8 mouse cellular contexts compared by ENCODE assay signal in the genomic region with DNA sequence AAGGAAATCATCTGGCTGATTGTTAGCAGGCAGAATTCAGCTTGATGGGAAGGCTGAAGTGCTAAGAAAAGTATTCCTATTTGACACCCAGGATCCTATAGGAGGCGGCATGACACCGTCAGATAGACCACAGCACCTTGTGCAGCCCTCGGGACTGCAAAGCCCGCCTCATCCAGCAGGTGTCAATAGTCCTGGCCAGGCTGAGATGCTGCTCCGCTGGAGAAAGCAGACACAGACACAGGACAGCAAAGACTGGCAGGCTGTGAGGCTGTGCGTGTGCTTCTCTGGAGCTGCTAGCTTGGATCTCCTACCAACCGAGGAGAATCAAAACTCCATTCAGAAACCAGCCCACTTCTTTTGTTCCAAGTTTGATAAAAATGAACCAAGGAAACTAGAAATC.
DNase-seq lines count a peak whose midpoint lies in the region; ATAC-seq and TF ChIP-seq lines count a peak whose summit lies in the region.

No protein-coding gene starts in this region.

- H3K9ac ChIP-seq in forebrain, embryonic 12.5 days, result no peak overlapping the region
- no peak overlapping the region for H3K9ac ChIP-seq in heart, postnatal 0 days (replicated peaks; ENCODE audit: low read depth, low read length)
- H3K9ac ChIP-seq in liver, embryonic 12.5 days, result no peak overlapping the region
- no peak overlapping the region for H3K9ac ChIP-seq in stomach, embryonic 14.5 days (replicated peaks; ENCODE audit: low read depth, low read length)

- H3K27me3 ChIP-seq in forebrain, embryonic 12.5 days, result peaks cover 42% of the 10 kb centered on the region
- 0 out of 2 replicates have a peak, but pooled peaks cover 10% of the 10 kb centered on the region for H3K27me3 ChIP-seq in heart, postnatal 0 days (ENCODE audit: control insufficient read depth, insufficient read depth, low read length)
- H3K27me3 ChIP-seq in liver, embryonic 12.5 days (replicated peaks), result peaks cover 10% of the 10 kb centered on the region; the same call in 1 of the 2 replicates
- H3K27me3 ChIP-seq in stomach, embryonic 14.5 days (ENCODE audit: control insufficient read depth, insufficient read depth, low read length), result no peaks in the 10 kb centered on the region

- H3K36me3 ChIP-seq in forebrain, embryonic 12.5 days (replicated peaks), result no peaks in the 10 kb centered on the region
- H3K36me3 ChIP-seq in heart, postnatal 0 days (replicated peaks; ENCODE audit: control insufficient read depth, insufficient read depth, low read length), result no peaks in the 10 kb centered on the region
- no peaks in the 10 kb centered on the region for H3K36me3 ChIP-seq in liver, embryonic 12.5 days
- H3K36me3 ChIP-seq in stomach, embryonic 14.5 days (ENCODE audit: control insufficient read depth, insufficient read depth, low read length), result no peaks in the 10 kb centered on the region

- H3K9me3 ChIP-seq in forebrain, embryonic 12.5 days, result no peaks in the 10 kb centered on the region
- no peaks in the 10 kb centered on the region for H3K9me3 ChIP-seq in heart, postnatal 0 days (replicated peaks; ENCODE audit: control insufficient read depth, low read length)
- no peaks in the 10 kb centered on the region for H3K9me3 ChIP-seq in liver, embryonic 12.5 days (replicated peaks)
- H3K9me3 ChIP-seq in stomach, embryonic 14.5 days (ENCODE audit: control insufficient read depth, low read depth, low read length), result no peaks in the 10 kb centered on the region

- no peak for TF ChIP-seq EP300 in heart, postnatal 0 days (IDR thresholded peaks at IDR 0.05; ENCODE audit: low read depth)

- under 1% methylated on average over 7 of the region's 7 CpGs for WGBS in forebrain, embryonic 12.5 days
- WGBS in heart, postnatal 0 days, result under 1% methylated on average over 7 of the region's 7 CpGs
- 3% methylated on average over 7 of the region's 7 CpGs for WGBS in liver, embryonic 12.5 days (ENCODE audit: insufficient replicate concordance)
- under 1% methylated on average over 7 of the region's 7 CpGs for WGBS in stomach, embryonic 14.5 days

- ATAC-seq in CD4-positive, CD25-positive, alpha-beta regulatory T cell, adult 4 months, result peak; percentile 89
- peak; percentile 94 for ATAC-seq in forebrain, embryonic 12.5 days (ENCODE audit: low FRiP score)
- ATAC-seq in heart, postnatal 0 days (ENCODE audit: insufficient read depth, low read depth), result peak; percentile 94
- ATAC-seq in liver, embryonic 12.5 days, result peak; percentile 78
- peak; percentile 94 for ATAC-seq in stomach, embryonic 14.5 days (ENCODE audit: insufficient number of reproducible peaks, insufficient read depth, low FRiP score, low read depth)

- H3K27ac ChIP-seq in forebrain, embryonic 12.5 days, result no peak overlapping the region
- H3K27ac ChIP-seq in heart, postnatal 0 days (ENCODE audit: low read depth), result no peak overlapping the region
- H3K27ac ChIP-seq in liver, embryonic 12.5 days, result no peak overlapping the region
- no peak overlapping the region for H3K27ac ChIP-seq in stomach, embryonic 14.5 days (ENCODE audit: low read length)

- peak; percentile 20 for DNase-seq in c-Kit-positive CD71-positive TER-119-negative erythroid progenitor cells, embryonic 14.5 days (ENCODE audit: low read depth)
- peak; percentile 85 for DNase-seq in heart, postnatal 0 days (ENCODE audit: low spot score)
- peak; percentile 82 to 83 for DNase-seq in kidney, postnatal 25 days
- DNase-seq in neural tube, embryonic 10.5 days (ENCODE audit: extremely low spot score, low spot score), result peak; percentile 83

- no peak overlapping the region for H3K4me2 ChIP-seq in forebrain, embryonic 12.5 days
- no peak overlapping the region for H3K4me2 ChIP-seq in heart, postnatal 0 days (ENCODE audit: low read depth, low read length)
- no peak overlapping the region for H3K4me2 ChIP-seq in liver, embryonic 12.5 days
- no peak overlapping the region for H3K4me2 ChIP-seq in stomach, embryonic 14.5 days (replicated peaks; ENCODE audit: low read depth, low read length)

- TF ChIP-seq CTCF in heart, postnatal 0 days (IDR thresholded peaks at IDR 0.05; ENCODE audit: low read depth), result peak; percentile 99

- peaks cover 14% of the 10 kb centered on the region for H3K4me1 ChIP-seq in forebrain, embryonic 12.5 days
- H3K4me1 ChIP-seq in heart, postnatal 0 days (ENCODE audit: control insufficient read depth, insufficient read depth), result peaks cover 10% of the 10 kb centered on the region; the same call in 1 of the 2 replicates
- H3K4me1 ChIP-seq in liver, embryonic 12.5 days, result peaks cover 9% of the 10 kb centered on the region; the same call in 1 of the 2 replicates
- H3K4me1 ChIP-seq in stomach, embryonic 14.5 days (ENCODE audit: control insufficient read depth, insufficient read depth, low read length), result 0 out of 2 replicates have a peak, but pooled peaks cover 3% of the 10 kb centered on the region

- no peak overlapping the region for H3K4me3 ChIP-seq in forebrain, embryonic 12.5 days (replicated peaks)
- H3K4me3 ChIP-seq in heart, postnatal 0 days (ENCODE audit: low read depth, low read length), result no peak overlapping the region
- no peak overlapping the region for H3K4me3 ChIP-seq in liver, embryonic 12.5 days
- no peak overlapping the region for H3K4me3 ChIP-seq in stomach, embryonic 14.5 days (ENCODE audit: low read depth, low read length)

Comparison
In these comparisons a context has a peak if more than half of its experiments do, and no peak if none do; other contexts are left out.
1. DNase-seq: peak in every context shown above with its lines; median percentile 85 in heart, postnatal 0 days; 83 in neural tube, embryonic 10.5 days; 82 in kidney, postnatal 25 days; 20 in c-Kit-positive CD71-positive TER-119-negative erythroid progenitor cells, embryonic 14.5 days.